Mouse (Mus musculus): ENCODE results near the gene Tiam1. TPM values are rescaled to one million over a fixed set of nuclear protein-coding genes. Genes with fewer than 3 reads are reported as not detected.

Gene Tiam1
- total RNA-seq, 1 experiment from 2014 or later = 18.4 TPM

DNA sequence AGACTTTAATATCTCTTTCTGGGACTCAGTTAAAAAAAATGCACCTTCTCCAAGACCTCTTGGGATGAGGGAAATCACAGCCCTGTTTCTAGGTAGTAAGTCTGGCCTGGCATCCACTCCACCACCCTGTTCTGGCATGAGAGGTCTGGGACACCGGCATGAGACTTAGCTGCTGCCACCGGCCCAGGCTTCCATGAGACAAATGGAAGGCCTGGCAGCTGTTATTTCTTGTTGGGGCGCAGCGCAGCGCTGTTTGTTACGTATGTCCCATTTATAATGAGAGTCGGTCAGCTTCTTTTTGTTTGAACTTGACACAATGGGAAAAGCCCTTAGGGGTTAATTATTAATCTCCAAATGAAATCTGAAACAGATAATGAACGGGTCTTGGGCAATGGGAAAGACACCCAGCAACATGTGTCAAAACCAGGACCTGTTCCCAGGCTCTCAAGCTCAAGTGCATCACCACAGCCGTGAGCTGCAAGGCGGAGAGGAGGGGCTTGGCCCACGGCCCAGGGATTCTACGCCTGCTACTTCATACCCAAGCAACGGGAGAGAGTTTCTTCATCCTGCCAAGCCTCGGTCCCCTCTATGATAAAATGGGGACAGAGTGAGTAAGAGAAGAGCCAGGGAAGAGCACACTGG is 219.2 kb downstream of the Tiam1 start:
- no peak for ATAC-seq (replicated peaks in 1 of 2; ENCODE audit: insufficient read depth in 1 of 2, low FRiP score in 2 of 2, low TSS enrichment in 1 of 2, low read depth in 1 of 2, poor library complexity in 2 of 2, severe bottlenecking in 2 of 2)

DNA sequence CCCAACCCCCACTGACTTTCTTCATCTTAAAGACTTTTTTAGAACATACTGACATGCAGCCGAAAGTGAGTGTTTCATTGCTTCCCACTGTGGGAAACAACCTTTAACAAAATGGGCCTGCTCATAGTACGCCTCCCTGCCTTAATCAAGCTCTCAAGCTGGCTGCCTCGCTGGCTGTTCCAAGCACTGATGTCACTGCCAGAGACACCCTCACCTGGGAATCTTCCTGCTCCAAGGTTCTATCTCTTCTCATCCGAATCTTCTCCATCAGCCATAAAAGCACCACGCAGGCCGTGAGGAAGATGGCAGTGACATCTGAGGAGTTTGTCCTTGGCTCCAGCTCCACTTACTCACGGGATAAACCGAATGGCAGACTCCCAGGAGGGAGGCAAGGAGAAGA is 220.3 kb downstream of the Tiam1 start:
- ATAC-seq (replicated peaks in 1 of 2; ENCODE audit: insufficient read depth in 1 of 2, low FRiP score in 2 of 2, low TSS enrichment in 1 of 2, low read depth in 1 of 2, poor library complexity in 2 of 2, severe bottlenecking in 2 of 2) = no peak

DNA sequence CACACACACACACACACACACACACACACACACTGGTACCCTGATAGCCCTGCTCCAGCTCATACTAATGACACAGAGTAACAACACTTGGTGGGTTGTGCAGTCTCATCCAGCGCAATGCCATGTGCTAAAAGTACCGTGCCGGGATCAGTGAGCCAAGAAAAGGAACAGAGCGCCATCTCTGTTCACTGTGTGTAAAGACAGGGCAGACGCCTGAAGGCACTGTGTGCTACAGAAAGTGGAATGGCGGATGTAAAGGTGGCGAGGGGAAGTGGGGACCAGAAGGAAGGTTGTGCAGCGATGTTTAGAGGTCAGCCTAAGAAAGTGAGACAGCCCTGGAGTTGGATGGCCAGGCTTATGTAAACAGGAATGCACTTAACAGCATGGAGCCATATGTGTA is 221.1 kb downstream of the Tiam1 start:
- ATAC-seq (replicated peaks in 1 of 2; ENCODE audit: insufficient read depth in 1 of 2, low FRiP score in 2 of 2, low TSS enrichment in 1 of 2, low read depth in 1 of 2, poor library complexity in 2 of 2, severe bottlenecking in 2 of 2) = no peak

DNA sequence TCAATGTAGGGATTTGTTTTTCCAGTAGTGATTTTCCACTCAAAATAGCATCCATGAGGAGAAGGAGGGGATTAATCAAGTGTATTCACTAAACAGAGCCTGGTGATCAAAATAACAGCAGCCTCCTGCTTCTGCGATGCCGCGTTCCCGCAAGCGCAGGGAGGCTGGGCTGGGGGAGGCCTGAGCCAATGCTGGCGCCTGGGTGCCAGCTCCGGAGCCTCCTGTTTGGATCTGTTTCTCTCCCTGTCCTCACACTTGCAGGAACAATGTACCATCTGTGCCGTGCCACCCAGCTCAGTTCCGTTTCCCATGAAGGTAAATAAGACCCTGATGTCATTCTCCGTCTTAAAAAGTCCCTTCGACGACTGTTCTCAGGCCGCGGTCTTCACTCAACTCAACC is 222.2 kb downstream of the Tiam1 start:
- no peak for ATAC-seq (replicated peaks in 1 of 2; ENCODE audit: insufficient read depth in 1 of 2, low FRiP score in 2 of 2, low TSS enrichment in 1 of 2, low read depth in 1 of 2, poor library complexity in 2 of 2, severe bottlenecking in 2 of 2)

DNA sequence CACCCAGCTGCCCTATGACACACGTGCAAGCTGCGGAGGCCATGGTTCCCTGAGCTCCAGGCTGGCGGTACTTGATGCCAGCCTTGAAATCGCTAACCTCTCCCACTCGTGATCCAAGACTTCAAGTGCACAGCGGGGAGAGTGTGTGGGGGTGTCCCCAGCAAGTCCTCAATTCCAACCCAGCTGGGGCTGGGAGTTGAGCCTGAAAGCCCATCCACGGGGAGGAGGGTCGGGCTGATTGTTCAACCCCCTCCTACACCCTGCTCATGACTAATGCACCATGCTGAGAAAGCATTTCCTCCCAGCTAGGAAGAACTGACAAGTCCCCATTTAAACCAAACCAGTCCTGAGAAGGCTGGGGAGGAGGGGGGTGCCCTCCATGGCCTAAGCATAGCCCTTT is 223.2 kb downstream of the Tiam1 start:
- ATAC-seq (replicated peaks in 1 of 2; ENCODE audit: insufficient read depth in 1 of 2, low FRiP score in 2 of 2, low TSS enrichment in 1 of 2, low read depth in 1 of 2, poor library complexity in 2 of 2, severe bottlenecking in 2 of 2) = no peak

DNA sequence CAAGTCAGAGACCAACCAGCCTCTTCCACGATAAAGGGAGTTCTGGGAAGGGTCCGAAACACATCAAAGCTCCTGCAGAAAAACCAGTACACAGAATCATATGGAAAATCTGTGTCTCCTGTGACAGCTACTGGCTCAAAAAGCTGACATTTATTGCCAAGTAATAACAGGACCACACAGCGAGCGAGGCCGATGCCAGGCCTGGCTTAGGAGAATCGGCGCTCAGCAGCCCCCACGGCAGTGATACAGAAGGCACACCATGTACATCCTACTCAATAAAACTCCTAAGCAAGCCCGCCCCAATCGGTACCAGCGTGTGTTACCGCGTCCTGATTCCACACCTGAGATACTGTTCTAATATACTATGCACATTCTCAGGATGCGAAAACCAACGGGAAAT is 226.2 kb downstream of the Tiam1 start:
- no peak for ATAC-seq (replicated peaks in 1 of 2; ENCODE audit: insufficient read depth in 1 of 2, low FRiP score in 2 of 2, low TSS enrichment in 1 of 2, low read depth in 1 of 2, poor library complexity in 2 of 2, severe bottlenecking in 2 of 2)

DNA sequence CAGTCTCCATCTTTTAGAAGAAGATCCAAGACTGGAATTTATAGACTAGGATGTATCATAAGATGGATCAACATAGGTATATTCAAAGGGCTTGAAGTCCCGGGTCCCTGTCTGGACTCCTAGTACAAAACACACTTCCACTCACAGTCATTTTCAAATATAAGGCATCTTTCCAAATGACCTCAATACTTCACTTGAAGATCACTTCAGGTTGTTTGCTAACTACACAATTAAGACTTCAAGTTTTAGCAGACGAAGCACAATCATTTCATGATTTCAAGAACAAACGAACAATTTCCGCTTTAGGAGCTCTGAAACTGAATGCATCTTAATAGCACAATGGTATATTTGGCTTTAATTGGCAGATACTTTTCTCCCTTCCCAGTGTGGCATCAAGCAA is 228.6 kb downstream of the Tiam1 start:
- ATAC-seq (replicated peaks in 1 of 2; ENCODE audit: insufficient read depth in 1 of 2, low FRiP score in 2 of 2, low TSS enrichment in 1 of 2, low read depth in 1 of 2, poor library complexity in 2 of 2, severe bottlenecking in 2 of 2) = no peak

DNA sequence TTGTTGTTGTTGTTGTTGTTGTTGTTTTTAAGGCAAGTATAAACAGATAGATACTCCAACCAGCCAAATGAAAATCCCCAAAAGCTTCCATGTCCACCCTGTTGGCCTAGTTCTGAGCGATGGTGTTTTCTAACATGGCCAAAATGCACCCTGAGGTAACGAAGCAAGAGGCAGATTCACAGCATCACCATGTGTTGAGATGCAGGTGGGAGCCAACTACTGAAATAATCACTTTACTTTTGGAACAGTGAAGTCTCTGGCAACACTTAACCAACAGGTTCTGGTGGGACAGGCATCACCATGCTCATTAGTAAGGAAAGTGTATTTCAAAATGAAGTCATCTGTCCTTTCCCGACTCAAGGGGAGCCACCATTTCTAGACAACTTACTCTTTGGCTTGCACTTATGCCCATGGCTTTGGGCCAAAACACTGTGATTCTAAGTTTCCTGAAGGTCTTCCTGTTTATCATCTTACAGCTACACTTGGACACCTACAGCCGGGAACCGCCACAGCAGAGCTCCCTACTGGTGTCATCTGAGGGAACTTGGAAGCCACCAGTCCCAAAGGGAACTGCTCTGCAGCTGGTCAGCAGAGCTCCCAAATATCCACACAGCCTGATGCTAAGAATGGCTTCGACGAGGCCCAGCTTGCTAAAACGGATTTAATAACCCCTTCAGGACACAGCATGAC is 230.7 kb downstream of the Tiam1 start:
- ATAC-seq (replicated peaks in 1 of 2; ENCODE audit: insufficient read depth in 1 of 2, low FRiP score in 2 of 2, low TSS enrichment in 1 of 2, low read depth in 1 of 2, poor library complexity in 2 of 2, severe bottlenecking in 2 of 2) = no peak

DNA sequence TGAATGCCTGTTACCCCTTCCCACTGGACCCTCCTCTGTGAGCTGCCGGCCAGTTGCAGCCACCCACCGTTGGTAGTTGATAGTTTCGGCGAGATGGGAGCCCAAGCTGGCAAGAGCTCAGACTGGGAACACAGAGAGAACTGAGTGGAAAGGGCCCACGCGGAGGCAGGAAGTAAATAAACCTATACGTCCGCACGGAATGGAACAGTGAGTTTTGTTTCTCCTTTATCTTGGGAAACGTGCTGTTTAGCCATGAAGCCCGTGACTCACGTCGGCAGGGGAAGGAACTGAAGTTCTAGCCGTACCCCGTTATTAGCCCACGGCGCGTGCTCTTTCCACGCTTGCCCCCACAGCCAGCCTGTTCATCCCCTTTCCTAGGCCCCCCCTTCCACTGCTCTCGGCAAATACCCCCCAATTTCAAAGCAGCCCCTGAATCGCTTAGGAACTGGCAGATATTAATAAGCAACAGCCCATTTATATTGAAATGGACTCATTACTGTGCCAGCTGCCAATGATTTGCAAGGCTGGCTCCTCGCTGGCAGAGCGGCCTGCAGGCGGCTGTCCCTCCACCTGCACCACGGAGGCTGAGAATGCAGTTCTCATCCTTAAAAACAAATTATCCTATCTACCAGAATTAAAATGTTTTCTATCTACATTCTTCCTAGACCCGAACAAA is 234.0 kb downstream of the Tiam1 start:
- ATAC-seq (replicated peaks in 1 of 2; ENCODE audit: insufficient read depth in 1 of 2, low FRiP score in 2 of 2, low TSS enrichment in 1 of 2, low read depth in 1 of 2, poor library complexity in 2 of 2, severe bottlenecking in 2 of 2) = no peak; a peak in 1 of 4 replicates

DNA sequence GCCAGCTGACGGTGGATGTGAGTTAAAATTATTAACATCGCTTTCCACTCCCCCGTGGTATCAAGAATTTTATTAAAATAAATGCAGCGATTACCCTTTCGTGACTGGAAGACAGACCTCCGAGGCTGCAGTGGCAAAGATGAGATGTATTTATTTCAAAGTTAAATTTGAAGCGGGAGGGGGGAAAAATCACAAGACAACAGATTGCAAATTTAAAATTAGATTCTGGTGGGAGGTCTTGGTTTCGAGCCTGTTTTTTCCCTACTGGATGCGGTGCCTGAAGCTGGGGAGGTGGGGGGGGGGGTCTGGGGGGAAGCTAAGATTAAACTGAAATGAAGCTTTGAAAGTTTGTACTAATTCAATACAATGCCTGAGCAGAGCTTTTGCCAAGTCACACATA is 235.9 kb downstream of the Tiam1 start:
- no peak for ATAC-seq (replicated peaks in 1 of 2; ENCODE audit: insufficient read depth in 1 of 2, low FRiP score in 2 of 2, low TSS enrichment in 1 of 2, low read depth in 1 of 2, poor library complexity in 2 of 2, severe bottlenecking in 2 of 2)

DNA sequence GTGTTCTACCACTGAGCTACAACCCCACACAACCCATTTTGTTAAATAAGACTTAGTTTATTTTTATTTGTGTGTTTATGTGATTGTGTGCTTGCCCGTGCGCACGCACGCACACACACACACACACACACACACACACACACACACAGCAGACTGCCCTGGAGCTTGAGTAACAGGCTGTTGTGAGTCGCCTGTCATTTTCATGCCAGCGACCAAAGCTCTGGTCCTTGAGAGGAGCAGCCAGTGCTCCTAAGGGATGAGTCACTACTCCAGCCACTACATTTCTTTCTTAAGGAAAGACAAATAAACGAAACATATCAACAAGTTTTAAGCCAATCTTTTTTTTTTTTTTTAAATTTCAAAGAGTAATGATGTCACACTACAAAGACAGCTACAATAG is 236.7 kb downstream of the Tiam1 start:
- ATAC-seq (replicated peaks in 1 of 2; ENCODE audit: insufficient read depth in 1 of 2, low FRiP score in 2 of 2, low TSS enrichment in 1 of 2, low read depth in 1 of 2, poor library complexity in 2 of 2, severe bottlenecking in 2 of 2) = no peak

DNA sequence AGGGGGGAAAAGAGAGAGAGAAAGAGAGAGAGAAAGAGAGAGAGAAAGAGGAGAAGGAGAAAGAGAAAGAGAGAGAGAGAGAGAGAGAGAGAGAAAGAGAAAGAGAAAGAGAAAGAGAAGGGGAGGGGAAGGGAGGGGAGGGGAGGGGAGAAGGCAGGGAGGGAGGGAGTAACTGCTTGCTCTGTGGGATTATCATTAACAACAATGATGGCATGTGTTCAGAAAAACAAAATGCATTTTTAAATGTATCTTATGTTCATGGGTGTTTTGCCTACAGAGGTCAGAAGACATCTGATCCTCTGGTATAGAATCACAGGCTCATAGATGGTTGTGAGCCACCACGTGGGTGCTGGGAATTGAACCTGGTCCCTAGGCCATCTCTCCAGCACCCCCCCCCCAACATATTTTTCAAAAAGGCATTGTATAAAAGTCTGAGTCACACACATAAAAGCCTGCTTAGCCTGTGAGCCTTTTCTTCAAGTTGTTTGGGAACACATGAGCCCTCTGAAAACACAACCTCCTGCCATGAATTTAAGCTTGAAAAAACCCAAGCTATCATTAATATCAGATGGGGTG is 237.8 kb downstream of the Tiam1 start:
- ATAC-seq (replicated peaks in 1 of 2; ENCODE audit: insufficient read depth in 1 of 2, low FRiP score in 2 of 2, low TSS enrichment in 1 of 2, low read depth in 1 of 2, poor library complexity in 2 of 2, severe bottlenecking in 2 of 2) = no peak; a peak in 1 of 4 replicates

DNA sequence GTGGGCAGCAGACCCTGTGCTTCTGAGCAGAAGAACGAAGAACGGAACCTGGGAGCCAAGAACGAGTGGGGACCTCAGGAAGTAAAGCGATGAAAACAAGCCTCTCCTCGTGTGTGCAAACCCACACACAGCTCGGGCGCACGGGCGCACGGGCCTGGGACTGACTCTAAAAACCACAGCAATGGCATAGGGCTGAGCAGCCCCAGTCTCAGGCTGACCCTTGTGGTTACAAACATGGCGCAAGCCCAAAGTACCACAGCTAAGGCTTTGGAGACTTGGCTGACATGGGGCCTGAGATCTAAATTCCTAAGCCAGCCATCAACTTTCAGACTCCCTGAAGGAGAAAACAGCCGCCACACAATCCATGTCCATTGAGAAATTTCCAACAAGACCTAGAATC is 239.4 kb downstream of the Tiam1 start:
- peak in 1 of 2 experiments; percentile 44; a peak in 1 of 4 replicates for ATAC-seq (replicated peaks in 1 of 2; ENCODE audit: insufficient read depth in 1 of 2, low FRiP score in 2 of 2, low TSS enrichment in 1 of 2, low read depth in 1 of 2, poor library complexity in 2 of 2, severe bottlenecking in 2 of 2)

DNA sequence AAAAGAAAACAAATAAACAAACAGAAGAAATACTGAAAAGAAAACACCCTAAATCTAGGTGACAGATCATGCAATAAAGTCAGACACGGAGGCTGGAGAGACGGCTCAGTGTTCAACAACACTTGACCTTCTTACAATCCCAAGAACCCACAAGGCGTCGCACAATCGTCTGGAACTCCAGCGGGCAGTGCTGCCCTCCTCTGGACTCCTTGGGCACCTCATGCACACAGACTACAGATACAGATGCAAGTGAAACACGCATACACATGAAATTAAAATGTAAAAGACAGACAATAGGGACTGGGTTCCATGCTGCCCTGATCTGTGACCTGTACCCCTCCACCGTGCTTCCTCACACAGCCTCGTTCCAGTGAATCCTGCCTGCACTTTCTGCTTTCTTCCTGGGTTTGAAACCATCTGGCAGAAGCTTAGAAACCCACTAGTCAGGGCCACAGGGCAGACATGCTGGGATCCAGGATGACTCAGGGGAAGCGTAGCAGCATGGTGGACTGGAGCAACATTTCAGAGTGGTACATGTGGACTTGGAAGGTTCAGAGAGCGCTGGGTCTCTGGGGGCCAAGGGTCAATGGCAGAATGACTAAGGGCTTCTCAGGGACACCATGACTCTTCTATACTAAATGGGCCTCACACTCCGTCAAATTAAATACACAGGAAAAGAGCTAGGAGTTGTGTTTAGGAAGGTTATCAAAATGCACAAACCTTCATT is 240.8 kb downstream of the Tiam1 start:
- ATAC-seq (replicated peaks in 1 of 2; ENCODE audit: insufficient read depth in 1 of 2, low FRiP score in 2 of 2, low TSS enrichment in 1 of 2, low read depth in 1 of 2, poor library complexity in 2 of 2, severe bottlenecking in 2 of 2) = no peak

DNA sequence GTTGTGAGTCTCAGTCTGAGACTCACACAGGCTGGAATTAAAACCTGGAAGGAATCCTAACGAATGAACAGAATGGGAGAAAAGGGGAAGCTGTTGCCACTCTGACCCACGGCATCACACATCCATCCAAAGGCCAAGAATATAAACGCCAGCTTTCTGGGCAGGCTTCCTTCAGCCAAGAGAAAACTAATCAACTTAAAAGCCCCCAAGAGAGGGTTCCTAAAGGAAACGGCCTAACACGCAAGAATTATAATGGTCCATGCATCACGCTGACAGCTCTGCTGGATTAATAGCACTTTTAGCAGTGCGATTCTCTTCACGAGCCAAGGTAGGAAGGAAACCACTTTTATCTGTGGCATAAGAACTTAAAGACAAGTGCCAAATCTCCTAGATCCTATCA is 242.9 kb downstream of the Tiam1 start:
- no peak for ATAC-seq (replicated peaks in 1 of 2; ENCODE audit: insufficient read depth in 1 of 2, low FRiP score in 2 of 2, low TSS enrichment in 1 of 2, low read depth in 1 of 2, poor library complexity in 2 of 2, severe bottlenecking in 2 of 2)

DNA sequence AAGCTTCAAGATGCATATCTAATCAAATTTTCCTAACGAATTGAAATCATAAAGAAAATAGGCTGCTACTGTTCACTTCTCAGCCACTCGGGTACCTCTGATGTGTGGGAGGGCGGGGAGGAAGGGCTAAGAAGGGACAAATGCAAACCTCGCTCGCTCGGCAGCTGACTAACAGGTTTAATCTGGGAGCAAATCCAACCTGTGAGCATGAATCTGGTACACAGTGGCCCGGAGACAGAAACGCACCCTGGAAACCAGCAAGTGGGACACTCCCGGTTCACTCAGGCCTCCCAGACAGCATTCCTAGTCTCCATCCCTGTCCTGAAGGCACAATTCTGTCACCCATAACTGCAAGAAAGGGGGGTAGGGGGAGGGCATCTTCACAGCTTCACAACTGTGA is 244.4 kb downstream of the Tiam1 start:
- no peak for ATAC-seq (replicated peaks in 1 of 2; ENCODE audit: insufficient read depth in 1 of 2, low FRiP score in 2 of 2, low TSS enrichment in 1 of 2, low read depth in 1 of 2, poor library complexity in 2 of 2, severe bottlenecking in 2 of 2)

DNA sequence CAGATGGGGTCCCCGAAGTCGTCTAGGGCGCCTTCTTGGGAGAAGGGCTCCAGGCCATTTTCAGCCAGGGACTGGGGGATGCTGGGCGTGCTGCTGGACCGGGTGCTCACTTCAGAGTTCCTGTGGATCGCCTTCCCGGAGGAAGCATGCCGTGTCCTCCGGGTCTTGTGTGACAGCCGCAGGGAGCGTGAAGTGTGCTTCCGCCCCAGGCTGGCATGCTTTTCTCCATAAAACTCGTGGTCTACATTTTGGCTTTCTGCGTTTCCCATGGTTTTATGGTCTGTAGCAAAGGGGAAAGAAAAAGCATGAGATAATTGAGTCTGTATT is 245.3 kb downstream of the Tiam1 start:
- no peak for ATAC-seq (replicated peaks in 1 of 2; ENCODE audit: insufficient read depth in 1 of 2, low FRiP score in 2 of 2, low TSS enrichment in 1 of 2, low read depth in 1 of 2, poor library complexity in 2 of 2, severe bottlenecking in 2 of 2)

Measured in hematopoietic stem cell, adult 5-6 weeks (primary cell).